Mouse (Mus musculus) heart, adult 2 months (tissue): Measurements from ENCODE around the gene Stxbp5. TPM values are rescaled to one million over a fixed set of nuclear protein-coding genes. Genes with fewer than 3 reads are reported as not detected.

Source experiments
- DNase-seq, 2 experiments: peaks; one replicate each; pipeline ENCODE4 v3.0.0; 2021
- H3K27ac ChIP-seq: fragments of 200-600 bp; 2 replicates; pipeline ENCODE4 v1.8.1; 2022
- H3K27me3 ChIP-seq: fragments of 200-500 bp; 2 replicates; pipeline ENCODE4 v1.6.1; 2012; ENCODE audit warnings: mild to moderate bottlenecking, low read length, inconsistent platforms, mixed read lengths; ENCODE audit not compliant: control insufficient read depth, insufficient read depth
- H3K36me3 ChIP-seq: fragments of 200-500 bp; 2 replicates; pipeline ENCODE4 v1.6.1; 2012; ENCODE audit warnings: low read length, inconsistent platforms; ENCODE audit not compliant: control insufficient read depth, insufficient read depth
- H3K4me1 ChIP-seq: fragments of 200-500 bp; 2 replicates; pipeline ENCODE4 v1.6.1; 2011; ENCODE audit warnings: low read length; ENCODE audit not compliant: control insufficient read depth, insufficient read depth
- H3K4me3 ChIP-seq: fragments of 200-600 bp; 2 replicates; pipeline ENCODE4 v1.8.1; 2022
- H3K79me2 ChIP-seq: fragments of 200-500 bp; replicated peaks from 2 replicates; pipeline ENCODE4 v1.6.1; 2012; ENCODE audit warnings: mild to moderate bottlenecking, inconsistent platforms, low read length, moderate library complexity, mixed read lengths; ENCODE audit not compliant: control insufficient read depth, insufficient read depth
- H3K9ac ChIP-seq: fragments of 200-500 bp; 2 replicates; pipeline ENCODE4 v1.6.1; 2012; ENCODE audit warnings: low read depth, mild to moderate bottlenecking, control low read depth, inconsistent platforms, low read length, mixed read lengths
- CTCF ChIP-seq: fragments of 200-600 bp; IDR thresholded peaks from 2 replicates; pipeline ENCODE4 v1.8.1; 2022; ENCODE audit warnings: antibody characterized with exemption, mild to moderate bottlenecking, moderate library complexity
- EP300 ChIP-seq: fragments of 200-500 bp; IDR thresholded peaks from 2 replicates; pipeline ENCODE4 v1.6.1; 2011; ENCODE audit warnings: low read depth, low read length, control low read depth; ENCODE audit not compliant: insufficient read depth
- POLR2A ChIP-seq: fragments of 200-500 bp; IDR thresholded peaks from 2 replicates; pipeline ENCODE4 v1.6.1; 2011; ENCODE audit warnings: mild to moderate bottlenecking, low read depth, low read length, control low read depth; ENCODE audit not compliant: insufficient read depth
- WGBS: fragments of 180-500 bp; shearing (Covaris S2); methylation state at CpG from one replicate; pipeline ENCODE4 v1.1.7; 2018; 5-methylcytosine and 5-hydroxymethylcytosine counted together
- intact Hi-C: fragments of 180-260 bp; cut with DNase I; formaldehyde crosslinking; loops from one replicate; pipeline ENCODE4 v1.15.1; 2025
- polyA plus RNA-seq: library from polyadenylated mRNA; depleted of rRNA; stranded (reverse); fragments of >200 nt; gene quantifications from 2 replicates; pipeline ENCODE4 v1.2.3, GENCODE M21; 2012
- total RNA-seq, 2 experiments: library from RNA; stranded (reverse); gene quantifications; 2 replicates each; pipeline ENCODE4 v1.2.3; 2021

Stxbp5 gene
- total and polyA plus RNA-seq, 3 experiments = 8.4 to 13.7 (median 11.9) TPM

- no peaks in the 10 kb centered on the region for H3K27me3 ChIP-seq
- DNase-seq = no peak
- H3K79me2 ChIP-seq = no peaks in the 10 kb centered on the region
- H3K36me3 ChIP-seq = no peaks in the 10 kb centered on the region; the same call in 1 of the 2 replicates
- H3K27ac ChIP-seq = no peak overlapping the region
- no peak for TF ChIP-seq POLR2A
- TF ChIP-seq CTCF = no peak
- TF ChIP-seq EP300 = no peak
- no peak overlapping the region for H3K9ac ChIP-seq
- no peak overlapping the region for H3K4me3 ChIP-seq
- H3K4me1 ChIP-seq = no peaks in the 10 kb centered on the region
- intact Hi-C loops = no loop called here
Observed at GRCm38 (mm10) chr10:9794429-9794828, 106.5 kb downstream of the Stxbp5 start.

- Histone ChIP-seq H3K4me3 (no peak overlapping the region), H3K9ac (no peak overlapping the region), H3K27me3 (no peaks in the 10 kb centered on the region), H3K27ac (no peak overlapping the region), H3K79me2 (no peaks in the 10 kb centered on the region), H3K4me1 (no peaks in the 10 kb centered on the region), H3K36me3 (no peaks in the 10 kb centered on the region; the same call in 1 of the 2 replicates)
- intact Hi-C loops = no loop called here
- 89% methylated on average over 3 of the region's 3 CpGs for WGBS
- TF ChIP-seq EP300 (no peak), CTCF (peak; percentile 51)
- DNase-seq = no peak
Observed at GRCm38 (mm10) chr10:9790947-9791346, 109.9 kb downstream of the Stxbp5 start.

- Histone ChIP-seq H3K27me3 (no peaks in the 10 kb centered on the region), H3K27ac (no peak overlapping the region), H3K9ac (no peak overlapping the region), H3K4me1 (no peaks in the 10 kb centered on the region), H3K79me2 (no peaks in the 10 kb centered on the region), H3K36me3 (no peaks in the 10 kb centered on the region; the same call in 1 of the 2 replicates), H3K4me3 (no peak overlapping the region)
- intact Hi-C loops = no loop called here
- 91% methylated on average over 11 of the region's 11 CpGs for WGBS
- no peak for TF ChIP-seq CTCF
- TF ChIP-seq EP300 = no peak
- no peak for TF ChIP-seq POLR2A
- DNase-seq = no peak
Observed at GRCm38 (mm10) chr10:9786461-9786860, 114.4 kb downstream of the Stxbp5 start.

- H3K4me1 ChIP-seq = no peaks in the 10 kb centered on the region
- no peak overlapping the region for H3K9ac ChIP-seq
- 71% methylated on average over 6 of the region's 6 CpGs for WGBS
- no peak for TF ChIP-seq EP300
- no peak for TF ChIP-seq CTCF
- no peak for TF ChIP-seq POLR2A
- H3K4me3 ChIP-seq = no peak overlapping the region
- DNase-seq = no peak
- no peaks in the 10 kb centered on the region; the same call in 1 of the 2 replicates for H3K36me3 ChIP-seq
- H3K27me3 ChIP-seq = no peaks in the 10 kb centered on the region
- no peaks in the 10 kb centered on the region for H3K79me2 ChIP-seq
- no peak overlapping the region for H3K27ac ChIP-seq
- intact Hi-C loops = no loop called here
Observed at GRCm38 (mm10) chr10:9785651-9786050, 115.2 kb downstream of the Stxbp5 start.

- Histone ChIP-seq H3K27me3 (no peaks in the 10 kb centered on the region), H3K9ac (no peak overlapping the region), H3K36me3 (no peaks in the 10 kb centered on the region), H3K4me3 (no peak overlapping the region), H3K4me1 (no peaks in the 10 kb centered on the region), H3K79me2 (no peaks in the 10 kb centered on the region), H3K27ac (no peak overlapping the region)
- DNase-seq = no peak
- 74% methylated on average over 4 of the region's 4 CpGs for WGBS
- TF ChIP-seq POLR2A (no peak), CTCF (no peak), EP300 (no peak)
- intact Hi-C loops = no loop called here
Observed at GRCm38 (mm10) chr10:9779864-9780263, 121.0 kb downstream of the Stxbp5 start.

GRCm38 (mm10) chr10:9770261-9770660, 130.6 kb downstream of the Stxbp5 start:
- TF ChIP-seq EP300 = no peak
- TF ChIP-seq POLR2A = no peak
- no peak for TF ChIP-seq CTCF
- H3K4me3 ChIP-seq = no peak overlapping the region
- no peaks in the 10 kb centered on the region for H3K4me1 ChIP-seq
- no peak for DNase-seq
- no peak overlapping the region for H3K9ac ChIP-seq
- no peaks in the 10 kb centered on the region for H3K36me3 ChIP-seq
- intact Hi-C loops = no loop called here
- H3K27ac ChIP-seq = no peak overlapping the region
- WGBS = 74% methylated on average over 12 of the region's 12 CpGs
- no peaks in the 10 kb centered on the region for H3K79me2 ChIP-seq
- no peaks in the 10 kb centered on the region for H3K27me3 ChIP-seq
